ENCODE assay signal across 8 mouse cellular contexts in genomic region chr13:51328131-51328970, GRCm38 (mm10).
A peak's percentile ranks its signal among the peaks of the same experiment; 100 is the strongest.
DNase-seq lines count a peak whose midpoint lies in the region; ATAC-seq lines count a peak whose summit lies in the region.

No protein-coding gene starts in this region.

- no peaks in the 10 kb centered on the region for H3K36me3 ChIP-seq in intestine, embryonic 16.5 days (ENCODE audit: control insufficient read depth, insufficient read depth, low read length)

- H3K4me1 ChIP-seq in intestine, embryonic 16.5 days (ENCODE audit: control insufficient read depth, insufficient read depth, low read length), result peaks cover 14% of the 10 kb centered on the region

- H3K27ac ChIP-seq in intestine, embryonic 16.5 days (ENCODE audit: low read length), result no peak overlapping the region

- H3K27me3 ChIP-seq in intestine, embryonic 16.5 days (replicated peaks; ENCODE audit: control insufficient read depth, insufficient read depth, low read length), result no peaks in the 10 kb centered on the region

- ATAC-seq in intestine, embryonic 16.5 days, result peak; percentile 78
- ATAC-seq in erythroblast, adult 5-6 weeks (replicated peaks; ENCODE audit: low FRiP score, poor library complexity, severe bottlenecking), result no peak

- H3K4me2 ChIP-seq in intestine, embryonic 16.5 days (ENCODE audit: low read depth, low read length), result no peak overlapping the region

- no peak overlapping the region for H3K9ac ChIP-seq in intestine, embryonic 16.5 days (ENCODE audit: low read depth, low read length)

- 44% methylated on average over 15 of the region's 15 CpGs for WGBS in intestine, embryonic 16.5 days

- no peaks in the 10 kb centered on the region for H3K9me3 ChIP-seq in intestine, embryonic 16.5 days (ENCODE audit: control insufficient read depth, low read length)

- H3K4me3 ChIP-seq in intestine, embryonic 16.5 days (ENCODE audit: low read length), result no peak overlapping the region

- DNase-seq in embryo, embryonic 11 days, result peak; percentile 51
- DNase-seq in embryo, embryonic 10.5 days (ENCODE audit: low spot score), result no peak
- DNase-seq in 3T3-L1 (ENCODE audit: low read depth, low spot score), result peak; percentile 58
- peak; percentile 66 to 80 for DNase-seq in heart, adult 18-20 months
- DNase-seq in lung, postnatal 10 days, result peak; percentile 45
- no peak for DNase-seq in cerebellum, adult 11 months

Comparison
In these comparisons a context has a peak if more than half of its experiments do, and no peak if none do; other contexts are left out.
1. DNase-seq: peak in embryo, embryonic 11 days (single experiment), 3T3-L1 (single experiment), heart, adult 18-20 months (2 of 2) and lung, postnatal 10 days (single experiment); none in embryo, embryonic 10.5 days (single experiment) and cerebellum, adult 11 months (single experiment).